8 mouse cellular contexts compared by ENCODE assay signal in genomic region chr5:117240321-117240731, GRCm38 (mm10). TPM values are rescaled to one million over a fixed set of nuclear protein-coding genes. Genes with fewer than 3 reads are reported as not detected.
DNase-seq lines count a peak whose midpoint lies in the region; ATAC-seq lines count a peak whose summit lies in the region.

No protein-coding gene starts in this region.

- no peaks in the 10 kb centered on the region for H3K36me3 ChIP-seq in heart, embryonic 14.5 days (ENCODE audit: control insufficient read depth, insufficient read depth, low read length)
- H3K36me3 ChIP-seq in liver, embryonic 12.5 days: peaks cover 88% of the 10 kb centered on the region

- no peaks in the 10 kb centered on the region for H3K27me3 ChIP-seq in heart, embryonic 14.5 days (ENCODE audit: control insufficient read depth, insufficient read depth, low read length)
- no peaks in the 10 kb centered on the region for H3K27me3 ChIP-seq in liver, embryonic 12.5 days (replicated peaks)

- H3K9me3 ChIP-seq in heart, embryonic 14.5 days (ENCODE audit: control insufficient read depth, low read length): no peaks in the 10 kb centered on the region
- no peaks in the 10 kb centered on the region for H3K9me3 ChIP-seq in liver, embryonic 12.5 days (replicated peaks)

- H3K4me3 ChIP-seq in heart, embryonic 14.5 days (ENCODE audit: control insufficient read depth in 1 of 2, insufficient read depth in 1 of 2, low read depth in 1 of 2, low read length in 2 of 2): peak overlapping the region; percentile 46 to 49
- H3K4me3 ChIP-seq in liver, embryonic 12.5 days: peak overlapping the region; percentile 8; the same call in 1 of the 2 replicates

- ATAC-seq in heart, embryonic 14.5 days (ENCODE audit: insufficient number of reproducible peaks, insufficient read depth, low FRiP score, low read depth): no peak
- ATAC-seq in liver, embryonic 12.5 days: no peak

- peak overlapping the region; percentile 77 for H3K4me2 ChIP-seq in heart, embryonic 14.5 days (ENCODE audit: low read length)
- peak overlapping the region; percentile 45 for H3K4me2 ChIP-seq in liver, embryonic 12.5 days

- no peak overlapping the region for H3K27ac ChIP-seq in heart, embryonic 14.5 days (replicated peaks in 1 of 2; ENCODE audit: control insufficient read depth in 1 of 2, insufficient read depth in 1 of 2, low read depth in 2 of 2, low read length in 2 of 2)
- H3K27ac ChIP-seq in liver, embryonic 12.5 days: no peak overlapping the region

- DNase-seq in left cerebral cortex, adult 18-20 months (ENCODE audit: low spot score in 2 of 2): peak; percentile 12 to 27
- no peak for DNase-seq in left cerebral cortex, postnatal 4 days
- peak; percentile 49 for DNase-seq in cerebellum, adult 9-11 months
- no peak for DNase-seq in T-cell, adult 2 months (ENCODE audit: low spot score)
- DNase-seq in thymus, postnatal 36 days: no peak
- DNase-seq in ovary, postnatal 36 days (ENCODE audit: low spot score): no peak

- 7% methylated on average over 12 of the region's 12 CpGs for WGBS in heart, embryonic 14.5 days
- WGBS in liver, embryonic 12.5 days (ENCODE audit: insufficient replicate concordance): 71% methylated on average over 12 of the region's 12 CpGs

- H3K4me1 ChIP-seq in heart, embryonic 14.5 days (ENCODE audit: control insufficient read depth in 2 of 2, insufficient read depth in 2 of 2, low read length in 2 of 2): peaks cover 4 to 7% of the 10 kb centered on the region in 2 experiments; a peak in 3 of 4 replicates
- H3K4me1 ChIP-seq in liver, embryonic 12.5 days: peaks cover 6% of the 10 kb centered on the region; the same call in 1 of the 2 replicates

- peak overlapping the region; percentile 63 for H3K9ac ChIP-seq in heart, embryonic 14.5 days (ENCODE audit: low read length)
- H3K9ac ChIP-seq in liver, embryonic 12.5 days: no peak overlapping the region

- intact Hi-C loops in left cerebral cortex, postnatal 4 days (cut with DNase I): loop anchor here (5.0 kb wide), 1 partner anchor 123 kb away; the partner anchor contains the start of gene Suds3

RNA-seq across cellular contexts. Expression of gene Pebp1, which starts 47.1 kb away (rescaled TPM):
- 100 to 1,000 TPM; 712 to 741 TPM for total RNA-seq in left cerebral cortex, adult 18-20 months (2021)
- total RNA-seq in left cerebral cortex, postnatal 4 days (2021): 100 to 1,000 TPM; 725 to 728 TPM
- polyA plus RNA-seq in heart, embryonic 14.5 days (2014; fragmentation: Nextera tagmentation; extraction: Ambion mirVana): 634 and 638 TPM in 2 replicates
- 311 and 318 TPM in 2 replicates for polyA plus RNA-seq in liver, embryonic 12.5 days (2016; fragmentation: Nextera tagmentation; extraction: Ambion mirVana)

Comparison
In these comparisons a context has a peak if more than half of its experiments do, and no peak if none do; other contexts are left out.
1. DNase-seq: peak in left cerebral cortex, adult 18-20 months (2 of 2) and cerebellum, adult 9-11 months (single experiment); none in left cerebral cortex, postnatal 4 days (single experiment), T-cell, adult 2 months (single experiment), thymus, postnatal 36 days (0 of 2) and ovary, postnatal 36 days (single experiment).